Mouse (Mus musculus) urinary bladder, postnatal 14 days (tissue): ENCODE measurements around the gene Agpat4.
"Not testable (repeated sequence)": the region's sequence is repeated elsewhere in the genome, so short reads cannot be mapped to it uniquely, and the experiment has no call there.

Source experiments
- DNase-seq: peaks from one replicate; pipeline ENCODE4 v3.0.0; 2021; ENCODE audit warnings: low spot score

Agpat4 gene

DNA sequence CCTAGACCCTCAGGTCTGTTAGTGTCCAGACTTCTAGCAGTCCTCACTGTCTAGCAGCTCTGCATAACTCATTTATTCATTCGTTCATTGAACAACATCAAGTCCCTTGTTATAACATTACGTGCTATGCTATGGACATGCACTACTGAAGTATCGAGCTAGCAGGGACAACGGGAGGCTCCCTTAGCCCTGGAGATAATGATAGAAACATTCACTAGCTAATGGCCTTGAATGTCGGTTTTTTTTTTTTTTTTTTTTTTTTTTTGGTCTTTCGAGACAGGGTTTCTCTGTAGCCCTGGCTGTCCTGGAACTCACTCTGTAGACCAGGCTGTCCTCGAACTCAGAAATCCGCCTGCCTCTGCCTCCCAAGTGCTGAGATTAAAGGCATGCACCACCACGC is 3.8 kb downstream of the Agpat4 start:
- DNase-seq: not testable (repeated sequence)

- no peak for DNase-seq
These were observed 4.7 kb downstream of the Agpat4 start for GRCm38 (mm10) chr17:12123168-12123567.

GRCm38 (mm10) chr17:12127056-12127455 is 8.6 kb downstream of the Agpat4 start:
- DNase-seq: no peak

DNA sequence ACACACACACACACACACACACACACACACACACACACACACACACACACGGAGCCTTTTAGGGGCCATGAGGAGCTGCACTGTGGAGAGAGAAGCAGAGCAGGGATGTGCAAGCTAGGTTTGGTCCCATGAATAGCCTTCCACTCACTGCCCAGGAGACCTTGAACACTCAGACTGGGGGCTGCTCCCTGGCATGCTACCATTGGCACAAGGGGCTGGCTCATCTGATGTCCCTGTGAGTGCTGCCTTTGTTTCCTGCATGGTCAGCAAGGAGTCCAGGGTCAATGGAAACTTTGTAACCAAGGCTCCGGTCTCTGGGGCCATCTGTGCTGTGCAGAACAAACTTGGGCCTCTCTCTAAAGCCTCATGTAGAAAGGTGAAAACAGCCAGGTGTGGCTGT is 10.5 kb downstream of the Agpat4 start:
- DNase-seq: no peak

DNA sequence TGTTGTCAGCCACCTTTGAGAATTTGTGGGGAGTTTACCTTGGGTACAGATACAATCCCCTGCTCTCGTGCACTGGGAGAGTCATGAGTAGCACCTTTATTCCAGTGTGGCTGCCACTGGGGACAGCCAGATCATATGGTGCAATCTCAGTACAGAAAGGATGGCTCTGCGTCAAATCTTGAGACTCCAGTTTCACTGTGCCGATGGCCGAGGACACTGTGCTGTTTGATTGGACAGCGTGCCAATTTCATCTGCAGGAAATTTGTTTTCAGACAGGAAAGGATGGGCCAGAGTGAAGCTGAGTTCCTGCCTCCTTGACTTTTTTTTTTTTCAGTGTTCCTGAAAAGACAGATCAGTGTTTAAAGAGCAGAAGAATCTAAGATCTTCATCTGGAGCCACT is 12.7 kb downstream of the Agpat4 start:
- DNase-seq: no peak

- no peak for DNase-seq
These were observed 13.1 kb downstream of the Agpat4 start for GRCm38 (mm10) chr17:12131581-12131980.

- DNase-seq: no peak
These were observed 14.4 kb downstream of the Agpat4 start for GRCm38 (mm10) chr17:12132904-12133303.

DNA sequence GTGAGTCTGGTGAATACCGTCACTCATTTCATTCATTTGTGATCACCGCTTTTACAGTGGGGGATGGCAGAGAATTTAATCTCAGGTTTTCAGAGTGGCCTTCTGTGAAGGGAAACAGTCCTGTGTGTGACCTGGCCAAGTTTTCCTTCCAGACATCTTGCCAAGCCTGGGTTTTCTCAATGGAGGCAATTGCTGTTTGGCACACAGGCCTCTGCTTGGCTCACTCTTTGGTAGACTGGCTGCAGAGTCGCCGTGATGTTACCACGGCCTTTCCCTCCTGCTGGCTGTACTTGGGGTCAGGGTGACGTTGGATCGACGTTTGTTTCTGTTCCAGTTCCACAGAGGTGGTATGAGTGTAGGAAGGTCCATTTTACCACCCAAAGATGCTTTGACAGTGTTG is 15.5 kb downstream of the Agpat4 start:
- no peak for DNase-seq

DNA sequence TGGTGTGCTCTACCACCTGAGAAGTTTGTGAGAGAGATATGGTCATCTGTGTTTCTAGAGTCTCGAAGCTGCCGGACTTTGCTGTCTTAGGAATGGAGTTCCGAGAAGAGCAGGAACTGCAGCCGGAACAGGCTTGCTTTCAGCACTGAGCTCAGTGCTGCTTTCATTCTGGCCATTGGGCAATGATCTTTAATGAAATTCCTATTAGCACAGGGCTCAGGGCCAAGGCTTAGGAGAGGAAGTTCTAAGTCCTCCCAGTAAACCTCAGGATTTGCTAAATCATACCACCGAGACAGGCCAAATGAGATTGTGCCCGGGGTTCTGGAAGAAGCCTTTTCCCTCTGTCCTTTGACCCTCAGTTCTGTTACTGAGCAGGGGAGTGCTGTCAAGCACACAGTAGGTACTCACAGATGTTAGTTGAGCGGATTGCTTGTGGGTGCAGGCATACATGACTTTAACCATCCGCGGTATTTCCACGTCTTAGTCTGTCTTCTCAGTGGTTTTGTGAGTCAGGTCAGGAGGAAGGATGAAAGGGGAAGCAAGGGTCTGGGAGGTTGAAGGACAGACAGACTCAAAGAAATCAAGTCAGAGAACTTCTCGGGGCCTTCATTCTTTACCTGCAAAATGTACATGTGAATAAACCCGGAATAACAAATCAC is 16.6 kb downstream of the Agpat4 start:
- no peak for DNase-seq

- DNase-seq: no peak
These were observed 19.9 kb downstream of the Agpat4 start for GRCm38 (mm10) chr17:12138355-12138754.

GRCm38 (mm10) chr17:12143948-12144364 is 25.5 kb downstream of the Agpat4 start:
- no peak for DNase-seq

DNA sequence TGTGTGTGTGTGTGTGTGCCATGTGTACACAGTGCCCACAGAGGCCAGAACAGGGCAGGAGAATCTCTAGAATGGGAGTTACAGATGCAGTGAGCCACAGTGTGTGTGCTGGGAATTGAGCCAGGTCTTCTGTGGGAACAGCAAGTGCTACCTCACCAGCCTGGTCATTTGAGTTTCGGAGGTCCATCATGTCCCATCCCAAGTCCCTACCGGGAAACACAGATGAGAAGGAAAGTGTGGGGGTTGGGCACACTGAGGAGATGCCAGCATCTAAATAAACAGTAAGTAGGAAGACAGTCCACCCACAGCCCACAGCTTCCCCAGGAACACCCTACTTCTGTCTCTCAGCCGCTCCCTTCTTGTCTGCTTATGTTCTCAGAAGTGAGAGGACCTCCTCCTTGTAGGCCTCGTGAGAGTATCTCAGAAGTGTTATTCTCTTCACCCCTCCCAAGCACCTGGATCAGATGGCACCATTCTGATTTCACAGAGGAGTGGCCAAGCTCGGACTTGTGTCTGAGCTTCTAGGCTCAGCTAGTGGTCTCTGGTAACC is 27.7 kb downstream of the Agpat4 start:
- no peak for DNase-seq

DNA sequence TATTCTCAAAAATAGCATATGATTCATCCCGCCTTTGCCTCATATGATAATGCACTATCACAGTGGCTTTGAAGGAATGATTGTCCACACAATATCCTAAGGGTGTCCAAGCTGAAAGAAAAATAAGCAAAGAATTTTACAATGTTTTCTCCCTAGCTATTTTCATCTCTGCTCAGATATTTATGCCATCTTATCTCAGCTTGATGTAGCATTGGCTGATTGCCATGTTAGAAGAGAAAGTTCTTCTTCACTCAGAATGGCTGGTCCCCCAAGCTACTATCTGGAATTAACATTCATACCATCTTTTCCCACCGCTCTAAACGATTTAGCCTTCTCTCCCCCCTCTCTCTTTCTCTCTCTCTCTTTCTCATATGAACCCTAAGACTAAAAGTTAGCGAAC is 29.3 kb downstream of the Agpat4 start:
- no peak for DNase-seq

- no peak for DNase-seq
These were observed 30.8 kb downstream of the Agpat4 start for GRCm38 (mm10) chr17:12149232-12149861.

GRCm38 (mm10) chr17:12150970-12151369 is 32.5 kb downstream of the Agpat4 start:
- no peak for DNase-seq

GRCm38 (mm10) chr17:12154260-12154659 is 35.8 kb downstream of the Agpat4 start:
- no peak for DNase-seq

GRCm38 (mm10) chr17:12155236-12155635 is 36.7 kb downstream of the Agpat4 start:
- DNase-seq: no peak

DNA sequence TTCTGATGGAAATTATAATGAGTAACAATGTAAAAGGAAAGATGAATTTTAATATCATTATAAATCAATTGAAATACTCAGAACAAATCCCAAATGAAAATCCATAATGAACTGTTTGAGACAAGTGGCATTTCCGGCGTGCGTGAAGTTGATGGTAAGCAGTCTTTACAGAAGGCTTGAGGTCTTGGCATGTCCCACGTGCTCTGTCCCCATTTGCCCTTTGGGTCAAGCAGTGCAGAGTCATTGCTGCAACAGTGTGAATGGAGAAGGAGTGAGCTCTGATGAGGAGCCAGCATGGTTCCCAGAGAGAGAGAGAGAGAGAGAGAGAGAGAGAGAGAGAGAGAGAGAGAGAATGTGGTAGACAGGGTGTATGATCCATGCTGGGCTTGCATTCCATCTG is 37.4 kb downstream of the Agpat4 start:
- no peak for DNase-seq

DNA sequence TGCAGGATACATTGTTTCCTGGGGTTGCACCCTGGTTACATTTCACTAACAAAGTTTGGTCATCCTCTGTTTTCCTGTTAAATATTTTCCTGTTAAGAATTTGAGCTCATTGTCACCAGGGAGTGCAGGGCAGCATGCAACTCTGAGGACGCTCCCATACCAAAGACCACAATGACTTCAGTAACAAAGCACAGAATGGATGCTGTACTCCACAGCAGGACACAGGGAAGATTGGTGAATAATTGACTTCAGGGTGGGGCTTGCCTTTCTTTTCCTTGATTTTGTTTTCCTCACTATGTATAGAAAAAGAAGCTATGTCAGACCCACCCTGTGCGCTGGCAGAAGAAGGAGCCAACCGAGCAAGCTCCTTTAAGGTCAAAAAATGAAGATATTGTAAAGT is 38.2 kb downstream of the Agpat4 start:
- DNase-seq: no peak

DNA sequence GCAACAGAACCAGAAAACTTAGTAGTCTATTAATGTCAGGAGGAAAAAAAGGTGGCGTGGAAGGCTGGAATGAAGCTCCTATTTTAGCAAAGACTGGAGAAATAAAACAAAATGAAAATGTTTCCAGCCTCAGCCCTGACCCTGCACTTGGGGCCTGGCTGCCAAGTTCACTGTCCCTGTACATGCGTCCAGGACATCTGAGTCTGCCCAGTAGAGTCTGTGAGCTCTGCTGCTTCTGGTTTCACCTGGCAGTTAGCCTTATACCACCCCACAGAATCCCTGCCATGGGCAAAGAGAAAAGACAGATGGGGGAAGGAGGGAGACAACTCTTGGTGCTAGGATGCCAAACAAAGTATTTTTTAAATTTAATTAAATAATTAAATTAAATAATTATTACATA is 38.7 kb downstream of the Agpat4 start:
- DNase-seq: no peak

- DNase-seq: no peak
These were observed 40.9 kb downstream of the Agpat4 start for GRCm38 (mm10) chr17:12159187-12160060.

- no peak for DNase-seq
These were observed 41.5 kb downstream of the Agpat4 start for GRCm38 (mm10) chr17:12160061-12160421.

DNA sequence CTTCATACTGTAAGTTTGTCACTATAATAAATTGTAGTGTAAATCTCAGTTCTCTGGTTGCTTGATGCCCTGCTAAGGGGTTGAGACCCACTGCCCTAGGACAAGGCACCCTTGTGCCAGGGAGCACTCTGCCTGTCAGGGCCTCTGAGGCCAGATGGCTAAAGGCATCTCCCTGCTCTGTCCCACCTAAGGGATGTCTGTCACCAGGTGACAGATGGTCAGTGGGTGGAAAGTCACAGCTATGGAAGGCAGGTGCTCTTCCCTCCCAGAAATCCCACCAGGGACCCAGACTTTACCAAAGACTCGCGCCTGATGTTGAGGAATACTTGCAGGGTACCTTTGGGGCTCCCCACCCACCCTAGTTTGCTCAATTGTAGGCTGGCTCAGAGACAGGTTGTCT is 42.0 kb downstream of the Agpat4 start:
- DNase-seq: no peak
